Mouse (Mus musculus): ENCODE results near the gene Rnf39.
A peak's percentile ranks its signal among the peaks of the same experiment; 100 is the strongest.

DNA sequence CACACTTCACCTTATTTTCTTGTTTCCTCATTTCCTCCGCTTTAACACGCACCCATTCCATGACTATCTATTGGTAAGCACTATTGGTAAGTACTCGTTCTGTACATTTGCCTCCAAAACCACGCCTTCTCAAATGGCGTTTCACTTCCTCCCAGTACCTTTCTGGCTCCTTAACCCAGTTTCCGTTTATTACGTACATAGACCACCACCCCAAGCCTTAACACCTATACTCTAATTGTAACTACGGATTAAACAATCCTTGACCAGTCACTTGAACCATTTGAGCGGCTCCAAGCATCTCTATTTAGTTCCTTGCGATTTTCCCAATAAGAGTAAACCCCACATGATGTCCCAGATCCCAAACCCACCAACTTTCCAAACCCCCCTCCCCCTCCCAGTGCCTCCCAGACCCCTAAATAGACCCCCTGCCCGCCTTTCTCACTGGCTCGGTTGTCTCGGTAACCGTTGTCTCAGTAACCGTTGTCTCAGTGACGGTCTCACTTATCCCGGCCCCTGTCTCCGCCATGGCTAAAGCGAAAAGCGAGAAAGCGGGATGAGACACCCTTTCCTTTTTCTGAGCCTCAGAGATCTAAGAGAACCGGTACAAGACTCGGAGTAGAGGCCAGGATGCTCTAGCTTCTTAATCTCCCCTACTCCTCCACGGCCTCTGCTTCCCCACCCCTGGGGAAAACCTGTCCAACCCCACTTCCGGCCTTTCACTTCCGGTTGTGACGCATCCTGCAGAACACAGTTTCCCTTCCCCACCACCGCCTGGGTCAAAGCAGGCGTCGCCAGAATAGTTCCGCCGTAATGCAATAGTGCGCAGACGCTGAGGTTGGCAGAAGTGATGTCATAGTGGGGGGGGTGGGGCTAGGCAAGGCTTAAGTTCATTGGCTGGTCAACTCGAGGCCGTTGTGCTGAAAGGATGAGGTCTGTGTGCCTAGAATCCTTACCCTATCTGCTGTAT is 8.5 kb downstream of the Rnf39 start, which contains the start of gene Ppp1r11:
- TF ChIP-seq POLR2A (IDR thresholded peaks at IDR 0.05; ENCODE audit: insufficient read length, low read depth) (peak; percentile 55), MAX (IDR thresholded peaks at IDR 0.05; ENCODE audit: low read depth) (no peak)

Measured in myocyte (in vitro differentiated cells).